Comparison of ENCODE assay signal across 8 mouse cellular contexts in genomic region chr15:83088495-83089428, GRCm38 (mm10). TPM values are rescaled to one million over a fixed set of nuclear protein-coding genes. Genes with fewer than 3 reads are reported as not detected.
A peak's percentile ranks its signal among the peaks of the same experiment; 100 is the strongest.
DNase-seq lines count a peak whose midpoint lies in the region; ATAC-seq and TF ChIP-seq lines count a peak whose summit lies in the region.
"Had no signal": no experiment of that assay in that cellular context is flagged by ENCODE, and none has a peak within 500 bp of the region (broad histone marks: within the 10 kb centered on the region; RNA-seq: fewer than 3 reads in every experiment).

No protein-coding gene starts in this region.

- H3K4me1 ChIP-seq in E14TG2a.4 (replicated peaks; ENCODE audit: low read depth, low read length): peaks cover 56% of the 10 kb centered on the region
- H3K4me1 ChIP-seq in intestine, embryonic 16.5 days (ENCODE audit: control insufficient read depth, insufficient read depth, low read length): peaks cover 14% of the 10 kb centered on the region
- peaks cover 22% of the 10 kb centered on the region for H3K4me1 ChIP-seq in midbrain, embryonic 13.5 days (replicated peaks)

- ATAC-seq in intestine, embryonic 16.5 days: peak; percentile 67
- ATAC-seq in midbrain, embryonic 13.5 days: no peak

- no peak for TF ChIP-seq CTCF in E14TG2a.4 (conservative IDR thresholded peaks at IDR 0.05; ENCODE audit: low read length)
- no peak for TF ChIP-seq CTCF in brain, embryonic 14.5 days (IDR thresholded peaks at IDR 0.05; ENCODE audit: borderline replicate concordance, extremely low read depth, insufficient read depth, insufficient read length)

- no peaks in the 10 kb centered on the region for H3K9me3 ChIP-seq in E14TG2a.4 (ENCODE audit: low read length)
- no peaks in the 10 kb centered on the region for H3K9me3 ChIP-seq in intestine, embryonic 16.5 days (ENCODE audit: control insufficient read depth, low read length)
- no peaks in the 10 kb centered on the region for H3K9me3 ChIP-seq in midbrain, embryonic 13.5 days

- H3K36me3 ChIP-seq in E14TG2a.4 (ENCODE audit: insufficient read depth, low read length): no peaks in the 10 kb centered on the region
- H3K36me3 ChIP-seq in intestine, embryonic 16.5 days (ENCODE audit: control insufficient read depth, insufficient read depth, low read length): no peaks in the 10 kb centered on the region
- H3K36me3 ChIP-seq in midbrain, embryonic 13.5 days: no peaks in the 10 kb centered on the region

- 0 out of 2 replicates have a peak overlapping the region, but pooled peaks have one; percentile 25 for H3K4me2 ChIP-seq in intestine, embryonic 16.5 days (ENCODE audit: low read depth, low read length)
- peak overlapping the region; percentile 37 for H3K4me2 ChIP-seq in midbrain, embryonic 13.5 days (replicated peaks)

- no peak for TF ChIP-seq POLR2A in brain, embryonic 14.5 days (IDR thresholded peaks at IDR 0.05; ENCODE audit: borderline replicate concordance, extremely low read depth, insufficient read depth, insufficient read length, poor library complexity, severe bottlenecking)

- peak overlapping the region; percentile 35 for H3K4me3 ChIP-seq in E14TG2a.4 (replicated peaks; ENCODE audit: low read length)
- no peak overlapping the region for H3K4me3 ChIP-seq in intestine, embryonic 16.5 days (ENCODE audit: low read length)
- H3K4me3 ChIP-seq in midbrain, embryonic 13.5 days (replicated peaks): no peak overlapping the region

- H3K9ac ChIP-seq in intestine, embryonic 16.5 days (ENCODE audit: low read depth, low read length): no peak overlapping the region
- H3K9ac ChIP-seq in midbrain, embryonic 13.5 days (replicated peaks): peak overlapping the region; percentile 48; the same call in 1 of the 2 replicates

- no peak overlapping the region for H3K27ac ChIP-seq in intestine, embryonic 16.5 days (ENCODE audit: low read length)
- H3K27ac ChIP-seq in midbrain, embryonic 13.5 days: no peak overlapping the region

- peak; percentile 44 for DNase-seq in brain, embryonic 14.5 days (ENCODE audit: low read depth)
- DNase-seq in gastrocnemius, postnatal 25 days: no peak
- DNase-seq in spleen, postnatal 4 days (ENCODE audit: low spot score in 2 of 2): no peak
- DNase-seq in lung, postnatal 36 days: no peak
- DNase-seq: heart, adult 18-20 months had no signal

- peaks cover 18% of the 10 kb centered on the region for H3K27me3 ChIP-seq in E14TG2a.4 (ENCODE audit: insufficient read depth, low read length)
- no peaks in the 10 kb centered on the region for H3K27me3 ChIP-seq in intestine, embryonic 16.5 days (replicated peaks; ENCODE audit: control insufficient read depth, insufficient read depth, low read length)
- peaks cover 23% of the 10 kb centered on the region; the same call in 1 of the 2 replicates for H3K27me3 ChIP-seq in midbrain, embryonic 13.5 days

- WGBS in intestine, embryonic 16.5 days: 11% methylated on average over 27 of the region's 27 CpGs
- WGBS in midbrain, embryonic 13.5 days: 6% methylated on average over 27 of the region's 27 CpGs

RNA-seq across cellular contexts. Expression of gene Serhl, which starts 0.5 kb away (rescaled TPM):
- 7.6 and 15.0 TPM in 2 replicates for polyA plus RNA-seq in brain, embryonic 14.5 days (2012; rRNA removed)
- 59.5 and 71.0 TPM in 2 replicates for polyA plus RNA-seq in intestine, embryonic 16.5 days (2015; fragmentation: Nextera tagmentation; extraction: Ambion mirVana)
- 27.2 and 30.6 TPM in 2 replicates for polyA plus RNA-seq in midbrain, embryonic 13.5 days (2015; fragmentation: Nextera tagmentation; extraction: Ambion mirVana)
- total RNA-seq in gastrocnemius, postnatal 25 days (2021): 10 to 100 TPM; 27.0 to 28.4 TPM

RNA-seq across cellular contexts. Expression of gene Rrp7a, which starts 33.8 kb away (rescaled TPM):
- polyA plus RNA-seq in brain, embryonic 14.5 days (2012; rRNA removed): 106 and 111 TPM in 2 replicates
- polyA plus RNA-seq in intestine, embryonic 16.5 days (2015; fragmentation: Nextera tagmentation; extraction: Ambion mirVana): 69.4 and 75.4 TPM in 2 replicates
- polyA plus RNA-seq in midbrain, embryonic 13.5 days (2015; fragmentation: Nextera tagmentation; extraction: Ambion mirVana): 72.4 and 77.0 TPM in 2 replicates
- total RNA-seq in gastrocnemius, postnatal 25 days (2021): 10 to 100 TPM; 41.8 to 42.8 TPM

RNA-seq across cellular contexts. Expression of gene Nfam1, which starts 55.7 kb away (rescaled TPM):
- 1.7 and 2.1 TPM in 2 replicates for polyA plus RNA-seq in brain, embryonic 14.5 days (2012; rRNA removed)
- polyA plus RNA-seq in intestine, embryonic 16.5 days (2015; fragmentation: Nextera tagmentation; extraction: Ambion mirVana): 3.1 and 3.6 TPM in 2 replicates
- polyA plus RNA-seq in midbrain, embryonic 13.5 days (2015; fragmentation: Nextera tagmentation; extraction: Ambion mirVana): 2.4 and 2.5 TPM in 2 replicates
- 1 to 10 TPM in 1 of 2 experiments, under 1 TPM in 1; 0.69 to 1.3 TPM for total RNA-seq in gastrocnemius, postnatal 25 days (2021)
